Mouse (Mus musculus): ENCODE results near the gene 1700069L16Rik. TPM values are rescaled to one million over a fixed set of nuclear protein-coding genes. Genes with fewer than 3 reads are reported as not detected.

1700069L16Rik gene
- polyA plus RNA-seq, 1 experiment from 2014 or later: not detected

DNA sequence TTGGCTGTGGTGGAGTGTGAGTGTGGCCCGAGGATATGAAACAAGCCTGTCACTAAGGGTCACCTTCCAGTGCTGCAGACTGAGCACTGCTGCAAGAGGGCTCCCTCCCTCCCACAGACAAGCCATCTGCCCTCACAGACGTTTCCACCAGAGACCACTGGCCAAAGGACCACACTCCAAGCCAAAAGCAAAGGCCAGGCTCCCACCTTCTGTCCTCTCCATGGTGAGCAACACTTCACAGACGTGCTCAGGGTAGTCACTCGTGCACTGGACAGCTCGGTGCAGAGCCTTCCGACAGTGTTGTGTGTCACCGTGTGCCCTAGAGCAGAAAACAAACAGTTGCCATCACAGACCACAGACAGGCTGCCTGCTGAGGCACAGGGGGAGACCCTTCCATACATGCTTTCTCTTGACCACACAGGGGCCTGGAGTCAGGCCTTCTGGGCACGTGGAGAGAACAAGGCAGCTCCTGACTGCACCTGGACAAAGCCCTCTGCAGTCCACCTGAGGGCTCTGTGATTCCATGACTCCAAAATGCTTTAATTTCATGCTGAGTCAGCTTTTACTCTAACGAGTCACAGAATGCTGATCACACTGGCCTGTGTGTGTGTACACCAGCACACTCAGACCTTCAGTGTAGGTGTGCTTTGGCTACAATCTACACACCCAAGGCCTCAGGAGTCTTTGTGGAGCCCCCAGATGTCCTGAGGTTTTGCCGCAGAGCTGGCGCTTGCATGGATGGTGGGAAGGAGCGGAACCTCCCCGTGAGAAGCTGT lies 24.2 kb upstream of the 1700069L16Rik start:
- ATAC-seq (ENCODE audit: low FRiP score): no peak
- no peak overlapping the region for H3K27ac ChIP-seq
- H3K36me3 ChIP-seq: peaks cover 99% of the 10 kb centered on the region
- H3K4me1 ChIP-seq (replicated peaks): no peaks in the 10 kb centered on the region
- no peaks in the 10 kb centered on the region; the same call in 1 of the 2 replicates for H3K9me3 ChIP-seq
- WGBS: 93% methylated on average over 13 of the region's 13 CpGs
- no peaks in the 10 kb centered on the region for H3K27me3 ChIP-seq
- no peak overlapping the region for H3K4me2 ChIP-seq
- no peak overlapping the region for H3K9ac ChIP-seq
- no peak overlapping the region for H3K4me3 ChIP-seq

DNA sequence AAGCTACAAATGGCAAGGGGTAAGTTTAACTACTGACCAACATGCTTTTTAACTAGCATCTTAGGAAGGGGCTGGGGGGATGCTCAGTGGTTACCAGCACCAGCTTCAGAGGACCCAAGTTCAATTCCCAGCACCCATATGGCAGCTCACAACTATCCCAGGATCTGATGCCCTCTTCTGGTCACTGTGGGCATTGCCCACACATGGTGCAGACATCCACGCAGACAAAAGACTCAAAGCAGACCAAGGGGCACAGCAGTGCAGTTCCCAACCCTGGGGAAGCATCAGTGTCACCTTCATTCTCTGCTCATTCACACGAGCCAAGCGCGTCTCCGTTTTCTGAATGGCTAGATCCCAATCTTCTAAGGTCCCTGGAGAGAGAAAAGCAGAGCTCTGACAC lies 23.1 kb upstream of the 1700069L16Rik start:
- Histone ChIP-seq H3K27ac (no peak overlapping the region), H3K4me2 (no peak overlapping the region), H3K9me3 (no peaks in the 10 kb centered on the region; the same call in 1 of the 2 replicates), H3K9ac (no peak overlapping the region), H3K4me3 (no peak overlapping the region), H3K27me3 (no peaks in the 10 kb centered on the region), H3K36me3 (peaks cover 99% of the 10 kb centered on the region), H3K4me1 (replicated peaks) (no peaks in the 10 kb centered on the region)
- ATAC-seq (ENCODE audit: low FRiP score): no peak
- 98% methylated on average over 5 of the region's 5 CpGs for WGBS

DNA sequence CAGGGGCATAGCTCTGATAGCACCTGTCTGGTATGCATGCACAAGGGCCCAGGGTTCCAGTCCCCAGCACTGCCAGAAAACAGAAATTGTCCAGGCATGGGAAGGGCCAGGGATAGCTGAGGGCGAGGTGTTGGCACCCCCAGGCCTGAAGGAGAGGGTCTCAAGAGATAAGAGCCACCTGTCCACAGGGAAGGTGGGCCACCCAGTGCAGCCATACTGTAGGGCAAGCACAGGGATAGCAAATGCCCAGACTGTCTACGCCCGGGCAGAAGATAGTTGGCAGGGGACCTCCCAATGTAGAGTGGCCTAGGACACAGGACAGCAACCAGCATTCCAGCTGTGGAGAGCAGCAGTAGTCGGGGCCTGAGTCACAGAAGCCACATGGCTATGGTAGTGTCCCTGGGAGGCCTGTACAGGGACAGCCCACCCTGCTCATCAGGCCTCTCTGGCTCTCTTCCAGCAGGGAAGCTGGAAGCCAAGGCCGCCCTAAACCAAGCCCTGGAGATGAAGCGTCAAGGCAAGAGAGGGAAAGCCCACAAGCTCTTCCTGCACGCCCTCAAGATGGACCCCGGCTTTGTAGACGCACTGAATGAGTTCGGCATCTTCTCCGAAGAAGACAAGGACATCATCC lies 13.2 kb upstream of the 1700069L16Rik start:
- Histone ChIP-seq H3K27me3 (no peaks in the 10 kb centered on the region), H3K9ac (no peak overlapping the region), H3K4me3 (no peak overlapping the region), H3K27ac (no peak overlapping the region), H3K36me3 (peaks cover 51% of the 10 kb centered on the region), H3K9me3 (no peaks in the 10 kb centered on the region), H3K4me2 (no peak overlapping the region), H3K4me1 (replicated peaks) (peaks cover 25% of the 10 kb centered on the region)
- 90% methylated on average over 11 of the region's 11 CpGs for WGBS
- no peak for ATAC-seq (ENCODE audit: low FRiP score)

DNA sequence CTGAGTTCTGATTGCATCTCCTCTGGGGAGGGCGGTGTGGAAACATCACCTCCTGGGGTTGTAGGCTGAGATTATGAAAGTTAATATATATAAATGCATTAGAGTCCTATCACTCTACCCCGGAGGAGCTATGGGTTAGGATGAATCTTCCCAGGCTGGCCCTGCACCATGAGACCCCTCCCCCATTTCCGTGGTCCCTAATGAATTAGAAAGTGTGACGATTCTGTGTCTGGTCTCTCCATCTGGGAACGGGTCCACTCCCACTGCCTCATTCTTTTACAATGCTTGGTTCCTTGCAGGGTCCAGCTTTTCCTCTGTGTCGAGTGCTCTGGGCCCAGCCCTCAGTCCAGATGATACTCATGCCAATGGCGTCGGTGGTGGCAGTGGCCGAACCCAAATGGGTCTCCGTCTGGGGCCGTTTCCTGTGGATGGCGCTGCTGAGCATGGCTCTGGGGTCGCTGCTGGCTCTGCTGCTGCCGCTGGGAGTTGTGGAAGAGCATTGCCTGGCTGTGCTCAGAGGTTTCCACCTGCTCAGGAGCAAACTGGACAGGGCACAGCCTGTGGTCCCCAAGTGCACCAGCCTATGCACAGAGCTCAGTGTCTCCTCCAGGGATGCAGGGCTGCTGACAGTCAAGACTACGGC lies 12.1 kb upstream of the 1700069L16Rik start:
- Histone ChIP-seq H3K4me3 (peak overlapping the region; percentile 63), H3K9me3 (no peaks in the 10 kb centered on the region), H3K9ac (peak overlapping the region; percentile 76), H3K27ac (peak overlapping the region; percentile 97), H3K36me3 (peaks cover 40% of the 10 kb centered on the region), H3K4me1 (replicated peaks) (peaks cover 25% of the 10 kb centered on the region), H3K27me3 (no peaks in the 10 kb centered on the region), H3K4me2 (peak overlapping the region; percentile 78)
- ATAC-seq (ENCODE audit: low FRiP score): no peak
- WGBS: 41% methylated on average over 15 of the region's 15 CpGs

DNA sequence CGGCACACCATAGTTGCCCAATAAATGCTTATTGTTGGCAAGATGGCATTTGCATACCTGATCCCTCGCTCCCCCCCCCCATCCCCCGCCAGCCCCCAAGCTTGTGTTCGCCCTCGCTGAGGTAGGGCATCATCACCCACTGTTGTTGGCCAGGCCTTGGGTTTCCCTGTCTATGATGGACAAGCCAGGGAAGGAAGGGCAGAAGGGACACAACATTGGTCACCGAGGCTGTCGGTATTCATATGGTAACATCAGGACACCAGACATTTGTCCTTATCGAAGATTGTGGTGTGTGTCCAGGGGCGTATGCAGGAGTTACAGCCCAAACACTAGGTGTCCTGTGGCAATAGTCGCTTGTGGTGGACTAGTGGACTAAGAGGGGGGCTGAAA lies 11.5 kb upstream of the 1700069L16Rik start:
- H3K4me1 ChIP-seq (replicated peaks): peaks cover 25% of the 10 kb centered on the region
- H3K4me2 ChIP-seq: peak overlapping the region; percentile 78
- 3% methylated on average over 10 of the region's 10 CpGs for WGBS
- H3K9me3 ChIP-seq: no peaks in the 10 kb centered on the region
- peaks cover 35% of the 10 kb centered on the region for H3K36me3 ChIP-seq
- H3K27me3 ChIP-seq: no peaks in the 10 kb centered on the region
- H3K27ac ChIP-seq: peak overlapping the region; percentile 97
- peak overlapping the region; percentile 76 for H3K9ac ChIP-seq
- H3K4me3 ChIP-seq: peak overlapping the region; percentile 63
- ATAC-seq (ENCODE audit: low FRiP score): no peak

DNA sequence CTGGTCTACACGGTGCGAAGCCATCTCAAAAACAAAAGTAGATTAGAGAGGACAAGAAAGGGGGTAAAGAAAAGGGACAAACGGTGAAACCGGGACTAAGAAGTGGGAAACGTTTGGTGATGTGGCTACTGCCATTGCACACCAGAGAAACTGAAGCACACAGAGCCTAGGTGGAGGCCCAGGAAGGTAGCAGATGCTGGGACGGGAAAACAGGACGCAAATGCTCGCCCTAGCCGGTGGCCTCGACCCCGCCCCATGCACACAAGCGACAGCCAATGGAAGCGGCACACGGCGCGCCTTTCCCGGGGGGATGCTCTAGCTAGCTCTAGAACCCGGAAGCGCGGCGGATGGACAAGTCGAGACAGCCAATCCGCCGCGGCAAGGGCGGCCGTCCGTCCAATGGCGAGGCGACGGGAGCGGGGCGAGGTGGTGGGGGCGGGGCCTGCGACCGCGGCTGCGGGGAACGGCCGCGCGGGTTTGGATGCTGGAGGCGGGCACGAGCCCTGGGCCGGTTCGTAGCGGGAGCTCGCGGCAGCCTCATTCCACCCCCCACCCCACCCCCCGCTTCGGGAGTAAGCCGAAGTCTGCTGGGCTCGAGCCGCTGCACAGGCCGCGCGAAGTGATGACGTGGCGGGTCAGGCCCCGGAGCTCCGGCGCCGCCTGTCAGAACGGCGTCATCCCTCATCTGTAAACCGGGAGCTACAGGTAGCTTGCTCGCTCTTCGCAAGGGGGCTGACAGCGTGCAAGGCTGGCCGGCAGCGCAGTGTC lies 11.0 kb upstream of the 1700069L16Rik start, which contains the start of gene Ficd:
Gene Ficd (plus strand): TSS at position 459 of the 768 bp plus-strand sequence.
- Histone ChIP-seq H3K27ac (peak within 1 kb of the TSS; percentile 97), H3K9ac (peak within 1 kb of the TSS; percentile 76), H3K4me2 (peak within 1 kb of the TSS; percentile 78), H3K36me3 (peaks cover 29% of the 10 kb centered on the region), H3K9me3 (no peaks in the 10 kb centered on the region), H3K4me3 (peak within 1 kb of the TSS; percentile 63), H3K4me1 (replicated peaks) (peaks cover 28% of the 10 kb centered on the region), H3K27me3 (no peaks in the 10 kb centered on the region)
- peak; percentile 97 for ATAC-seq (ENCODE audit: low FRiP score)
- under 1% methylated on average over 70 of the region's 71 CpGs for WGBS

DNA sequence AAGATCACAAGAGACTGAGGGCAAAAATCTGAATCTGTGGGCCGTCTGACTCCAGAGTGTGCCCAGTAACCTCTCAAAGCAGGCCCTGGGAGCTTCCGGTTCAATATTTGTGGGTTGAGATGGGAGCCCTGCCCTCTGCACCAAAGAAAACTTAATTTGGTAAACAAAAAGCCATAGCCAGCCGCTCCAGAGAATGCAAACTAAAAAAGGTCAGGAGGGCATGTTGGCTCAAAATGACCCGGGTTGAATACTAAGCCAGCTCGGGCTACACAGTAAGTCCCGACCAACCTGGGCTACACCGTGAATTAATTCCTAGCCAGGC lies 10.4 kb upstream of the 1700069L16Rik start:
- Histone ChIP-seq H3K4me2 (peak overlapping the region; percentile 78), H3K9me3 (no peaks in the 10 kb centered on the region), H3K27me3 (no peaks in the 10 kb centered on the region), H3K27ac (peak overlapping the region; percentile 97), H3K4me1 (replicated peaks) (peaks cover 34% of the 10 kb centered on the region), H3K9ac (peak overlapping the region; percentile 73), H3K36me3 (peaks cover 24% of the 10 kb centered on the region), H3K4me3 (peak overlapping the region; percentile 63)
- WGBS: 25% methylated on average over 7 of the region's 7 CpGs
- ATAC-seq (ENCODE audit: low FRiP score): no peak

DNA sequence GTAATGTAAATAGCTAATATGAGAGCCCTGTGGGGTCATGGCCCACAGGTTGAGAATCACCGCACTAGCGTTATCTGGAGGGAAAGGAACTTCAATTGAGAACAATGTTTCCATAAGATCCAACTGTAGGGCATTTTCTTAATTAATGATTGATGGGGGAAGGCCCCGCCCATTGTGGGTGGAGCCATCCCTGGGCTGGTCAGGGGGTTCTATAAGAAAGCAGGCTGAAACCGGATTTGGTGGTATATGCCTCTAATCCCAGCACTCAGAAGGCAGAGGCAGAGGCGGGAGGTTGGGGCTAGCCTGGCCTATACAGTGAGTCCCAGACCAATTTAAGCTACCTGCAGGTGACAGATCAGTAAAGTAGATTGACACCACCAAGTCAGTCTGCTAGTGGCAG lies 9.8 kb upstream of the 1700069L16Rik start:
- Histone ChIP-seq H3K4me2 (no peak overlapping the region), H3K27ac (peak overlapping the region; percentile 97)
- 69% methylated on average over 5 of the region's 5 CpGs for WGBS

DNA sequence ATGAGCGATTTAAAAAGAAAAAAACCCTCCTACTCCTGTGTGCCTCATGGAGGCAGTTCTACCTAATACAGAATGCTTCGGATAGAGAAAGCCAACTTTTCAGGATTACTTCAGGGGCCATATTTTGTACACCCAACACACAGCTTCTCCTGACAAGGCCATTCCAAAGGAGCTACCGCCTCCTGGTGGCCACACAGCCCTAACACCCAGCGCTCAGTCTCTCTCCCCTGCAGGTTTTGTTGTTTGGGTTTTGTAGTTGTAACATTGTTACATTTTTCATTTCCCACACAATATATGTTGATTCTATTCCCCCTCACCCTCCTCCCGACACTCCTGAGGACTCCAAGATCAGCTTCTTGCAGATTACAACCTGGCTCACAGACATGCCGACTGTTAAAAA lies 7.6 kb upstream of the 1700069L16Rik start:
- H3K4me3 ChIP-seq: no peak overlapping the region
- H3K27me3 ChIP-seq: peaks cover 4% of the 10 kb centered on the region; the same call in 1 of the 2 replicates
- no peak overlapping the region for H3K9ac ChIP-seq
- ATAC-seq (ENCODE audit: low FRiP score): no peak
- 32% methylated on average over 6 of the region's 6 CpGs for WGBS
- no peak overlapping the region for H3K27ac ChIP-seq
- H3K4me1 ChIP-seq (replicated peaks): peaks cover 26% of the 10 kb centered on the region
- no peaks in the 10 kb centered on the region for H3K9me3 ChIP-seq
- H3K36me3 ChIP-seq: no peaks in the 10 kb centered on the region
- no peak overlapping the region for H3K4me2 ChIP-seq

More for the DNA sequence above, 9.8 kb upstream of the 1700069L16Rik start:
- peaks cover 18% of the 10 kb centered on the region for H3K36me3 ChIP-seq
- no peaks in the 10 kb centered on the region for H3K27me3 ChIP-seq
- no peaks in the 10 kb centered on the region for H3K9me3 ChIP-seq
- no peak overlapping the region for H3K9ac ChIP-seq
- no peak overlapping the region for H3K4me3 ChIP-seq
- no peak for ATAC-seq (ENCODE audit: low FRiP score)
- peaks cover 34% of the 10 kb centered on the region for H3K4me1 ChIP-seq (replicated peaks)

DNA sequence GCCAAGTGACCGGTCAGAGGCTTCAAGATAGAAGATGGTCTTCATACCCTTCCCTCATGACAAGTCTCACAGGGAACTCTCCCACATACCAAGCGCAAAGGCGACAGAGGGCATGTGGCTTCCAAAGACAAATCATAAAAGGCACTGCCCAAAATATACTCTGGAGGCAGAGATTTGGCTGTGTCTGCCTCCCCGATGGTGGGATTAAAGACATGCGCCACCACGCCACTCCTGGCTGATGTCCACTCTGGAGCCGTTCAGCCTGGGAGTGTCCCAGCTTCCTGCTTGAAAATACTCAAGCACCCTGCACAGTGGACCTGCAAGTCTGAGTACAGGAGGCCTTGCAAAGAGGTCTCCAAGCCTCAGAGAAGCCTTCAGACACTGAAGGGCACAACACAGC lies 6.6 kb upstream of the 1700069L16Rik start:
- H3K4me2 ChIP-seq: no peak overlapping the region
- no peaks in the 10 kb centered on the region for H3K9me3 ChIP-seq
- no peak overlapping the region for H3K4me3 ChIP-seq
- H3K9ac ChIP-seq: no peak overlapping the region
- H3K27me3 ChIP-seq: peaks cover 8% of the 10 kb centered on the region
- WGBS: 91% methylated on average over 7 of the region's 7 CpGs
- no peak overlapping the region for H3K27ac ChIP-seq
- peaks cover 16% of the 10 kb centered on the region for H3K4me1 ChIP-seq (replicated peaks)
- ATAC-seq (ENCODE audit: low FRiP score): no peak
- H3K36me3 ChIP-seq: no peaks in the 10 kb centered on the region

DNA sequence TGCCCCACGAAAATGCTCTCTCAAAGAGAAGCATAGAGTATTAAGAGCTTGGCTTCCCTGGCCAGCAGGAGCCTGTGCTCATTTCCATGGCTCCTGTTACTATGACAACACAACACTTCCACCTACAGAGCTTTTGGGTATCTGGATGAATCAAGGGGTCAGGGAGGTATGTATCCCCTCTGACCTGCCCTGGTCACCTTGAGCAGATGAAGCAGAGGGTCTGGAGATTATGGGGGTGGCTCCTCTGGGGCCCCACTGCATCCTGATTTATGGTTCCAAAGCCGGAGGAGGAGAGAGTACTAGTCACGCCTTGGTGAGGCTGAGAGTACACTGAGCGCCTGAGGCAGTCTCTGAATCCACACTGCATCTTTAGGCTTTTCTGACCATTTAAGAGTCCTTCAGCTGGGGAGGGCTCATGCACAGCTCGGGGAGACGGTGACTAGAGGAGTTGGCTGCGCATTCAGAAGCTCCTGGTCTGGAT lies 6.1 kb upstream of the 1700069L16Rik start:
- WGBS: 61% methylated on average over 7 of the region's 7 CpGs
- Histone ChIP-seq H3K4me2 (no peak overlapping the region), H3K27me3 (peaks cover 8% of the 10 kb centered on the region), H3K36me3 (no peaks in the 10 kb centered on the region), H3K9ac (no peak overlapping the region), H3K9me3 (no peaks in the 10 kb centered on the region), H3K4me1 (replicated peaks) (peaks cover 15% of the 10 kb centered on the region), H3K27ac (peak overlapping the region; percentile 13; the same call in 1 of the 2 replicates), H3K4me3 (no peak overlapping the region)
- no peak for ATAC-seq (ENCODE audit: low FRiP score)

DNA sequence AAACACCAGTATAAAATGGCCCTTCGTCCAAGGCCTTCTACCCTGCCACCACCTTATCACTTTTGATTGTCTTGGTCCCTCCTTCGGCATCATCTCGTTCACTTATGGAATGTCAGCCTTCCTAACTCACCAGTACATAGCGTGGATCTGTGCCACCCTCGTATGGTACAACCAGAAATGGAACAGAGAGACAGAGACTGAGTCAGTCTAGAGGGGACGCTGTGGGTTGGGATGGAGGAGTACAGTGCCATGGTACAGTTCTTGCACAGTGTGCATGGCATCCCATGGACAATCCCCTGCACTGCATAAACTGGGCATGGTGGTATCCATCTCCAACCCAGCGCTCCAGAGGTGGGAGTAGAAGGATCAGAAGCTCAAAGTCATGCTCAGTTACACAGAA lies 4.1 kb upstream of the 1700069L16Rik start:
- no peak for ATAC-seq (ENCODE audit: low FRiP score)
- H3K4me1 ChIP-seq (replicated peaks): peaks cover 14% of the 10 kb centered on the region
- H3K4me3 ChIP-seq: no peak overlapping the region
- 90% methylated on average over 7 of the region's 7 CpGs for WGBS
- peaks cover 8% of the 10 kb centered on the region for H3K27me3 ChIP-seq
- H3K27ac ChIP-seq: no peak overlapping the region
- H3K36me3 ChIP-seq: no peaks in the 10 kb centered on the region
- no peaks in the 10 kb centered on the region for H3K9me3 ChIP-seq
- no peak overlapping the region for H3K9ac ChIP-seq
- no peak overlapping the region for H3K4me2 ChIP-seq

Measured in hindbrain, embryonic 13.5 days (tissue).